In the genomic region with DNA sequence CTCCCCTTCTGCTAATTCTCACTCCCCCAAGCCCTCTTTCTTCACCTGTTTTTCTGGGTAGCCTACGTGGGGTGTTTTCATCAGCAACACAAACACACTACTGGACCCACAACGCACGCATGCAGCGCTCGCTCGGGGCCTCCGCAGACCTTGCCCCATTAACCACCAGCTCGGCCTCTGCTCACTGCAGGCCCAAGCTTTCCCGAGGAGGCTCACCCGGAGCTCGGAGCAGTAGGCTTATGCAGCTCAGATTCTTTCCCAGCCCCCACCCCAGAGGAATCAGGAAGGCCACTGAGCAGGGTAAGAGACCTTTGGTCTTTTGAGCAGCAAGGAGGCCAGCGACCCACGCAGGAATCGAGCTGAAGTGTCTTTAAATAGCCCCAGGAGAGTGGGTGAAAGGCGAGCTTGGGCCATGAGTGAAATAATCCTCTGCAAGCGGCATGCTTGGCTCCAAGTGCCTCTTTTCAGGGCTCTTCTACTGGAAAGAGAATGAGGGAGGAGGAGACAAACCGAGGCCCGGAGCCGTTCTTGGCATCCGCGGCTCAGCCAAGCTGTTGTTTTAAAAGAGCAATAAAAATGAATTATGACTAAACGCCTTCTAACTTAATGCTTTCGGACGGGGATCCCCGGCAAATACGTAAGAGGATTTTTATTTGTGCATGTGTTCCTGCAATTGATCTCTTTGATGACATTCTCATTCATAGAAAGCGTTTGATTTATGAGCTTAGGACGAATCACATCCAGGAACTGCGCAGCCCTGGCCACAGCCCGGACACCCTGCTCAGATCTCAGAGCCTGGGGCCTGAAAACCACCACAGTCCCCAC, we compare ENCODE assay signal across 8 mouse cellular contexts. TPM values are rescaled to one million over a fixed set of nuclear protein-coding genes. Genes with fewer than 3 reads are reported as not detected.
DNase-seq lines count a peak whose midpoint lies in the region; ATAC-seq and TF ChIP-seq lines count a peak whose summit lies in the region.

No protein-coding gene starts in this region.

- H3K9me3 ChIP-seq in intestine, postnatal 0 days (ENCODE audit: control insufficient read depth) = no peaks in the 10 kb centered on the region
- no peaks in the 10 kb centered on the region for H3K9me3 ChIP-seq in lung, embryonic 15.5 days

- H3K4me2 ChIP-seq in intestine, postnatal 0 days (replicated peaks; ENCODE audit: low read depth) = peak overlapping the region; percentile 99
- peak overlapping the region; percentile 90 for H3K4me2 ChIP-seq in lung, embryonic 15.5 days

- 5% methylated on average over 30 of the region's 30 CpGs for WGBS in intestine, postnatal 0 days
- WGBS in lung, embryonic 15.5 days = 5% methylated on average over 30 of the region's 30 CpGs

- no peaks in the 10 kb centered on the region for H3K4me1 ChIP-seq in intestine, postnatal 0 days (replicated peaks; ENCODE audit: control insufficient read depth, insufficient read depth, low read length)
- peaks cover 27% of the 10 kb centered on the region for H3K4me1 ChIP-seq in lung, embryonic 15.5 days

- peak; percentile 6; the same call in 1 of the 2 replicates for ATAC-seq in intestine, postnatal 0 days
- no peak for ATAC-seq in lung, embryonic 15.5 days (ENCODE audit: borderline replicate concordance, extremely low read depth, low FRiP score, low TSS enrichment)
- no peak for ATAC-seq in megakaryocyte-erythroid progenitor cell, adult 5-6 weeks (replicated peaks; ENCODE audit: low FRiP score, low TSS enrichment, poor library complexity, severe bottlenecking)

- H3K27ac ChIP-seq in gastrocnemius, adult 2 months = peak overlapping the region; percentile 90
- H3K27ac ChIP-seq in intestine, postnatal 0 days (ENCODE audit: low read depth, low read length) = peak overlapping the region; percentile 72
- peak overlapping the region; percentile 95 for H3K27ac ChIP-seq in lung, embryonic 15.5 days

- H3K4me3 ChIP-seq in gastrocnemius, adult 2 months = peak overlapping the region; percentile 88
- H3K4me3 ChIP-seq in intestine, postnatal 0 days (ENCODE audit: low read depth, low read length) = peak overlapping the region; percentile 39
- peak overlapping the region; percentile 72 for H3K4me3 ChIP-seq in lung, embryonic 15.5 days

- peak overlapping the region; percentile 34; the same call in 1 of the 2 replicates for H3K9ac ChIP-seq in intestine, postnatal 0 days (ENCODE audit: low read depth, low read length)
- peak overlapping the region; percentile 18 for H3K9ac ChIP-seq in lung, embryonic 15.5 days

- H3K27me3 ChIP-seq in intestine, postnatal 0 days (replicated peaks; ENCODE audit: control insufficient read depth, insufficient read depth, low read length) = peaks cover 43% of the 10 kb centered on the region
- H3K27me3 ChIP-seq in lung, embryonic 15.5 days = peaks cover 73% of the 10 kb centered on the region

- intact Hi-C loops in gastrocnemius, adult 2 months (cut with DNase I) = loop anchor here (5.0 kb wide), 1 partner anchor 37 kb away; no protein-coding TSS in a partner anchor

- DNase-seq in gastrocnemius, adult 2 months = peak; percentile 35
- no peak for DNase-seq in gastrocnemius, postnatal 10 days
- DNase-seq in embryo, embryonic 11 days = peak; percentile 81
- DNase-seq in layer of hippocampus, postnatal 10 days (ENCODE audit: low spot score in 2 of 2) = no peak
- DNase-seq in urinary bladder, postnatal 25 days (ENCODE audit: low spot score) = no peak

- no peaks in the 10 kb centered on the region for H3K36me3 ChIP-seq in intestine, postnatal 0 days (ENCODE audit: control insufficient read depth, insufficient read depth)
- H3K36me3 ChIP-seq in lung, embryonic 15.5 days = no peaks in the 10 kb centered on the region

- TF ChIP-seq CTCF in gastrocnemius, adult 2 months (IDR thresholded peaks at IDR 0.05) = no peak
- no peak for TF ChIP-seq CTCF in intestine, postnatal 0 days (IDR thresholded peaks at IDR 0.05; ENCODE audit: low read depth)

RNA-seq across cellular contexts. Expression of a gene that starts 2.6 kb away (rescaled TPM):
- under 1 TPM; 0.13 to 0.22 TPM for total RNA-seq in gastrocnemius, adult 2 months (2021)
- total RNA-seq in gastrocnemius, postnatal 10 days (2021) = under 1 TPM in 1 of 2 experiments, not detected in 1; 0.18 TPM
- polyA plus RNA-seq in intestine, postnatal 0 days (2015; fragmentation: Nextera tagmentation; extraction: Ambion mirVana) = 0.37 and 0.52 TPM in 2 replicates
- 1.3 and 1.4 TPM in 2 replicates for polyA plus RNA-seq in lung, embryonic 15.5 days (2015; fragmentation: Nextera tagmentation; extraction: Ambion mirVana)
- not detected for total RNA-seq in layer of hippocampus, postnatal 10 days (2021)
- not detected in 2 replicates for total RNA-seq in megakaryocyte-erythroid progenitor cell, adult 5-6 weeks (2014; fragmentation: Nextera tagmentation)
- total RNA-seq in megakaryocyte-erythroid progenitor cell, adult 5-6 weeks (2017) = 0.34 TPM in 1 of 2 replicates, not detected in the other

RNA-seq across cellular contexts. Expression of a gene that starts 3.9 kb away (rescaled TPM):
- total RNA-seq in gastrocnemius, adult 2 months (2021) = under 1 TPM; 0.47 to 0.56 TPM
- total RNA-seq in gastrocnemius, postnatal 10 days (2021) = 1 to 10 TPM in 1 of 2 experiments, under 1 TPM in 1; 0.87 to 1.4 TPM
- polyA plus RNA-seq in intestine, postnatal 0 days (2015; fragmentation: Nextera tagmentation; extraction: Ambion mirVana) = 3.3 TPM in 2 replicates
- 11.4 and 13.0 TPM in 2 replicates for polyA plus RNA-seq in lung, embryonic 15.5 days (2015; fragmentation: Nextera tagmentation; extraction: Ambion mirVana)
- not detected for total RNA-seq in layer of hippocampus, postnatal 10 days (2021)
- total RNA-seq in megakaryocyte-erythroid progenitor cell, adult 5-6 weeks (2014; fragmentation: Nextera tagmentation) = 1.4 TPM in 1 of 2 replicates, not detected in the other
- total RNA-seq in megakaryocyte-erythroid progenitor cell, adult 5-6 weeks (2017) = not detected in 2 replicates

RNA-seq across cellular contexts. Expression of a gene that starts 16.6 kb away (rescaled TPM):
- total RNA-seq in gastrocnemius, adult 2 months (2021) = under 1 TPM in 1 of 2 experiments, not detected in 1; 0.10 TPM
- under 1 TPM; 0.12 to 0.25 TPM for total RNA-seq in gastrocnemius, postnatal 10 days (2021)
- polyA plus RNA-seq in intestine, postnatal 0 days (2015; fragmentation: Nextera tagmentation; extraction: Ambion mirVana) = 0.61 and 0.97 TPM in 2 replicates
- 2.1 and 2.3 TPM in 2 replicates for polyA plus RNA-seq in lung, embryonic 15.5 days (2015; fragmentation: Nextera tagmentation; extraction: Ambion mirVana)
- not detected for total RNA-seq in layer of hippocampus, postnatal 10 days (2021)
- total RNA-seq in megakaryocyte-erythroid progenitor cell, adult 5-6 weeks (2014; fragmentation: Nextera tagmentation) = not detected in 2 replicates
- total RNA-seq in megakaryocyte-erythroid progenitor cell, adult 5-6 weeks (2017) = not detected in 2 replicates

RNA-seq across cellular contexts. Expression of a gene that starts 30.8 kb away (rescaled TPM):
- total RNA-seq in gastrocnemius, adult 2 months (2021) = 1 to 10 TPM; 2.7 to 3.3 TPM
- 1 to 10 TPM; 7.5 to 8.5 TPM for total RNA-seq in gastrocnemius, postnatal 10 days (2021)
- 3.6 and 4.5 TPM in 2 replicates for polyA plus RNA-seq in intestine, postnatal 0 days (2015; fragmentation: Nextera tagmentation; extraction: Ambion mirVana)
- polyA plus RNA-seq in lung, embryonic 15.5 days (2015; fragmentation: Nextera tagmentation; extraction: Ambion mirVana) = 4.1 and 4.2 TPM in 2 replicates
- not detected for total RNA-seq in layer of hippocampus, postnatal 10 days (2021)
- 1.9 and 2.2 TPM in 2 replicates for total RNA-seq in megakaryocyte-erythroid progenitor cell, adult 5-6 weeks (2014; fragmentation: Nextera tagmentation)
- total RNA-seq in megakaryocyte-erythroid progenitor cell, adult 5-6 weeks (2017) = 0.46 and 0.66 TPM in 2 replicates

RNA-seq across cellular contexts. Expression of a gene that starts 43.7 kb away (rescaled TPM):
- total RNA-seq in gastrocnemius, adult 2 months (2021) = 1 to 10 TPM; 2.2 to 2.9 TPM
- 1 to 10 TPM; 2.6 to 3.7 TPM for total RNA-seq in gastrocnemius, postnatal 10 days (2021)
- polyA plus RNA-seq in intestine, postnatal 0 days (2015; fragmentation: Nextera tagmentation; extraction: Ambion mirVana) = 14.8 and 15.3 TPM in 2 replicates
- polyA plus RNA-seq in lung, embryonic 15.5 days (2015; fragmentation: Nextera tagmentation; extraction: Ambion mirVana) = 48.2 and 48.7 TPM in 2 replicates
- not detected for total RNA-seq in layer of hippocampus, postnatal 10 days (2021)
- 1.1 and 2.6 TPM in 2 replicates for total RNA-seq in megakaryocyte-erythroid progenitor cell, adult 5-6 weeks (2014; fragmentation: Nextera tagmentation)
- 0.56 and 0.76 TPM in 2 replicates for total RNA-seq in megakaryocyte-erythroid progenitor cell, adult 5-6 weeks (2017)

Comparison
In these comparisons a context has a peak if more than half of its experiments do, and no peak if none do; other contexts are left out.
1. DNase-seq: peak in gastrocnemius, adult 2 months (single experiment) and embryo, embryonic 11 days (single experiment); none in gastrocnemius, postnatal 10 days (single experiment), layer of hippocampus, postnatal 10 days (0 of 2) and urinary bladder, postnatal 25 days (single experiment).
2. Peak in every context shown above with its lines, with median percentiles within 50 percentile points of each other: H3K27ac ChIP-seq and H3K4me3 ChIP-seq.